Mouse (Mus musculus): Measurements from ENCODE around the gene Mreg. TPM values are rescaled to one million over a fixed set of nuclear protein-coding genes. Genes with fewer than 3 reads are reported as not detected.
A peak's percentile ranks its signal among the peaks of the same experiment; 100 is the strongest.

Mreg gene
- total RNA-seq, 1 experiment: 94.8 TPM

- H3K4me1 ChIP-seq (ENCODE audit: control insufficient read depth in 2 of 2, insufficient read depth in 2 of 2, low read length in 2 of 2, poor library complexity in 1 of 2): peaks cover 7 to 25% of the 10 kb centered on the region in 2 experiments; a peak in 3 of 4 replicates
- TF ChIP-seq HCFC1 (IDR thresholded peaks at IDR 0.05; ENCODE audit: borderline replicate concordance, insufficient read depth, low read length): no peak
- TF ChIP-seq ZNF384 (IDR thresholded peaks at IDR 0.05; ENCODE audit: low read depth, low read length): no peak
- TF ChIP-seq ZC3H11A (IDR thresholded peaks at IDR 0.05; ENCODE audit: borderline replicate concordance, low read depth, low read length): no peak
- 0 out of 2 replicates have a peak, but pooled peaks have one; percentile 33 for TF ChIP-seq CHD2 (IDR thresholded peaks at IDR 0.05; ENCODE audit: low read depth, low read length)
- DNase-seq (ENCODE audit: low read depth, low spot score): peak; percentile 92
- H3K4me3 ChIP-seq (ENCODE audit: insufficient read depth in 1 of 2, low read depth in 1 of 2, low read length in 2 of 2, poor library complexity in 1 of 2, severe bottlenecking in 1 of 2): no peak overlapping the region
- H3K9ac ChIP-seq (ENCODE audit: insufficient read depth, low read depth, low read length, poor library complexity, severe bottlenecking): no peak overlapping the region
- no peaks in the 10 kb centered on the region for H3K36me3 ChIP-seq (ENCODE audit: control insufficient read depth, insufficient read depth, low read length, poor library complexity, severe bottlenecking)
- H3K9me3 ChIP-seq (ENCODE audit: control insufficient read depth, insufficient read depth, low read depth, low read length): no peaks in the 10 kb centered on the region
- in situ Hi-C loops (cut with MboI; ENCODE audit: low sequenced_read_pairs in 2 of 2, unreplicated experiment in 2 of 2): no loop called here
- H3K27ac ChIP-seq (ENCODE audit: insufficient read depth, low read depth, low read length, poor library complexity, severe bottlenecking): peak overlapping the region; percentile 93; the same call in 1 of the 2 replicates
These were observed 16.9 kb upstream of the Mreg start for GRCm38 (mm10) chr1:72228974-72229373.

- Histone ChIP-seq H3K4me1 (ENCODE audit: control insufficient read depth in 2 of 2, insufficient read depth in 2 of 2, low read length in 2 of 2, poor library complexity in 1 of 2) (peaks cover 7 to 23% of the 10 kb centered on the region in 2 experiments; a peak in 3 of 4 replicates), H3K9ac (ENCODE audit: insufficient read depth, low read depth, low read length, poor library complexity, severe bottlenecking) (no peak overlapping the region), H3K4me3 (ENCODE audit: insufficient read depth in 1 of 2, low read depth in 1 of 2, low read length in 2 of 2, poor library complexity in 1 of 2, severe bottlenecking in 1 of 2) (no peak overlapping the region), H3K9me3 (ENCODE audit: control insufficient read depth, insufficient read depth, low read depth, low read length) (no peaks in the 10 kb centered on the region), H3K36me3 (ENCODE audit: control insufficient read depth, insufficient read depth, low read length, poor library complexity, severe bottlenecking) (no peaks in the 10 kb centered on the region), H3K27ac (ENCODE audit: insufficient read depth, low read depth, low read length, poor library complexity, severe bottlenecking) (peak overlapping the region; percentile 79)
- TF ChIP-seq CHD2 (IDR thresholded peaks at IDR 0.05; ENCODE audit: low read depth, low read length) (no peak), ZNF384 (IDR thresholded peaks at IDR 0.05; ENCODE audit: low read depth, low read length) (peak; percentile 74), ZC3H11A (IDR thresholded peaks at IDR 0.05; ENCODE audit: borderline replicate concordance, low read depth, low read length) (no peak), HCFC1 (IDR thresholded peaks at IDR 0.05; ENCODE audit: borderline replicate concordance, insufficient read depth, low read length) (no peak), MAFK (IDR thresholded peaks at IDR 0.05; ENCODE audit: insufficient read depth, low read depth, low read length) (no peak)
- in situ Hi-C loops (cut with MboI; ENCODE audit: low sequenced_read_pairs in 2 of 2, unreplicated experiment in 2 of 2): no loop called here
- no peak for DNase-seq (ENCODE audit: low read depth, low spot score)
These were observed 15.4 kb upstream of the Mreg start for GRCm38 (mm10) chr1:72227546-72227945.

DNA sequence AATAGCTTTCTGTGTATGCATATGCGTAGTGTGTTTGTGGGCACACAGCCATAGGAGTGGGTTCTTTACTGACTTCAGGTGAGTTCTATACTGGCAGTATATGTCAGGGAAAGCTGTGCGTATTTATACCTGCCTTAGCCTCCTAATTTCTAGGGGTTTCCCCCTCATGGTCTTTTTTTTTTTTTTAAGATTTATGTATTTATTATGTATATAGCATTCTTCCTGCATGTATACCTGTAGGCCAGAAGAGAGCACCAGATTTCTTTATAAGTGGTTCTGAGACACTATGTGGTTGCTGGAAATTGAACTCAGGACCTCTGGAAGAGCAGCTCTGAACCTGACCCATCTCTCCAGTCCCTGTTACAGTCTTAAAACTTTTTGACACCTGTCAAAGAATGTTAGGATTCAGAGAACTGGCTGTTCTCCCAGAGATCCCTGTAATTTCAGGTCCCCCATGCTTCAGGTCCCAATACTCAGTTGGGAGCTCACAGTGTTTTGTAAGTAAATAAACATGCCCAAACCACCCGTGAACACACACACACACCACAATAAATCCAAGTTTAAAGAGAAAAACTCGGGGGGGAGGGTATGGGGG is 14.9 kb upstream of the Mreg start:
- Histone ChIP-seq H3K27ac (ENCODE audit: insufficient read depth, low read depth, low read length, poor library complexity, severe bottlenecking) (no peak overlapping the region; the same call in 1 of the 2 replicates), H3K4me3 (ENCODE audit: insufficient read depth in 1 of 2, low read depth in 1 of 2, low read length in 2 of 2, poor library complexity in 1 of 2, severe bottlenecking in 1 of 2) (no peak overlapping the region), H3K9ac (ENCODE audit: insufficient read depth, low read depth, low read length, poor library complexity, severe bottlenecking) (no peak overlapping the region), H3K4me1 (ENCODE audit: control insufficient read depth in 2 of 2, insufficient read depth in 2 of 2, low read length in 2 of 2, poor library complexity in 1 of 2) (peaks cover 7 to 23% of the 10 kb centered on the region in 2 experiments; a peak in 3 of 4 replicates), H3K36me3 (ENCODE audit: control insufficient read depth, insufficient read depth, low read length, poor library complexity, severe bottlenecking) (no peaks in the 10 kb centered on the region), H3K9me3 (ENCODE audit: control insufficient read depth, insufficient read depth, low read depth, low read length) (no peaks in the 10 kb centered on the region)
- TF ChIP-seq ZC3H11A (IDR thresholded peaks at IDR 0.05; ENCODE audit: borderline replicate concordance, low read depth, low read length): no peak
- TF ChIP-seq ZNF384 (IDR thresholded peaks at IDR 0.05; ENCODE audit: low read depth, low read length): peak; percentile 59; the same call in 1 of the 2 replicates
- DNase-seq (ENCODE audit: low read depth, low spot score): no peak
- in situ Hi-C loops (cut with MboI; ENCODE audit: low sequenced_read_pairs in 2 of 2, unreplicated experiment in 2 of 2): no loop called here

GRCm38 (mm10) chr1:72226172-72226886 is 14.2 kb upstream of the Mreg start:
- no peak for DNase-seq (ENCODE audit: low read depth, low spot score)
- Histone ChIP-seq H3K9ac (ENCODE audit: insufficient read depth, low read depth, low read length, poor library complexity, severe bottlenecking) (no peak overlapping the region), H3K9me3 (ENCODE audit: control insufficient read depth, insufficient read depth, low read depth, low read length) (no peaks in the 10 kb centered on the region), H3K27ac (ENCODE audit: insufficient read depth, low read depth, low read length, poor library complexity, severe bottlenecking) (no peak overlapping the region; the same call in 1 of the 2 replicates), H3K4me3 (ENCODE audit: insufficient read depth in 1 of 2, low read depth in 1 of 2, low read length in 2 of 2, poor library complexity in 1 of 2, severe bottlenecking in 1 of 2) (no peak overlapping the region), H3K4me1 (ENCODE audit: control insufficient read depth in 2 of 2, insufficient read depth in 2 of 2, low read length in 2 of 2, poor library complexity in 1 of 2) (peaks cover 7 to 26% of the 10 kb centered on the region in 2 experiments; a peak in 3 of 4 replicates), H3K36me3 (ENCODE audit: control insufficient read depth, insufficient read depth, low read length, poor library complexity, severe bottlenecking) (no peaks in the 10 kb centered on the region)
- TF ChIP-seq HCFC1 (IDR thresholded peaks at IDR 0.05; ENCODE audit: borderline replicate concordance, insufficient read depth, low read length) (peak; percentile 66; the same call in 1 of the 2 replicates), ZC3H11A (IDR thresholded peaks at IDR 0.05; ENCODE audit: borderline replicate concordance, low read depth, low read length) (no peak), CHD2 (IDR thresholded peaks at IDR 0.05; ENCODE audit: low read depth, low read length) (no peak), ZNF384 (IDR thresholded peaks at IDR 0.05; ENCODE audit: low read depth, low read length) (no peak)
- in situ Hi-C loops (cut with MboI; ENCODE audit: low sequenced_read_pairs in 2 of 2, unreplicated experiment in 2 of 2): no loop called here
